Mouse (Mus musculus): ENCODE results near the gene Gm47791. TPM values are rescaled to one million over a fixed set of nuclear protein-coding genes. Genes with fewer than 3 reads are reported as not detected.

Gene Gm47791
- total RNA-seq, 2 experiments from 2014 or later, result not detected

DNA sequence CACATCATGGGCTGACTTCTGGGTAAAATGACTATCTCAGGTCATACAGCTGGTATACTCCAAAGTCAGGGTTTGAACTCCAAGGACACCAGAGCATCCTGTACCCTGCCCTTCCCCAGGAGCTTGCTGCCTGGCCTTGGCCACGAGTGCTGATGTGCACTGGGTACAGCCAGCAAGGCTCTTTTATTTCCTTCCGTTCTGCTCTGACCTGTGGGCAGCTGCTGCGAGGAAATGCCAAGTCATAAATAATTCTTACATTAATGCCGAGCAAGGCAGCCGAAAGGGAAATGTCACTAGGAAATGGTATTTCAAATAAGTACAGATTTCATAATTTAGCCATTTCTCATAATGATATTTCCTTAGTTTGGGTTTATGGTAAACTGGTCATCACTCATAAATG, 27.3 kb upstream of the Gm47791 start:
- no peak for TF ChIP-seq CTCF (conservative IDR thresholded peaks at IDR 0.05)
- DNase-seq (ENCODE audit: low spot score in 2 of 2), result no peak
- Histone ChIP-seq H3K27ac (no peak overlapping the region), H3K4me3 (no peak overlapping the region)

DNA sequence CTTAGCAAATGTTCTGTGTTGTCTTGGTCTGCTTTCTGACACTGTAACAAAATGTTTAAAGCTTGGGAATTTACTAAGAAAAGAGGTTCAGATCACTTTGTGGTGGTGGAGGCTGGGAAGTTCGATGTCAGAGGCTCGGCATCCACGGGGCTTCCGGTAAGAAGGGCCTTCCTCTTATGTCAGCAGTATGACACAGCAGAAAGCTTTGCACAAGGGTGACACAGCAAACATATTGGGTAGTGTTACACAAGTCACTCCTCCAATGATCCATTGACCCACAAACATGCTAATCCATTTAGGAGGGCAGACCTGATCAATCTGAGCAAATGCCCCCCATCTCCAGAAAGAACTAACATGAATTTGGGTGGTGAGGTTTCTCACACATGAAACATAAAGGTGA, 26.0 kb upstream of the Gm47791 start:
- H3K4me3 ChIP-seq, result no peak overlapping the region
- TF ChIP-seq CTCF (conservative IDR thresholded peaks at IDR 0.05), result no peak
- H3K27ac ChIP-seq, result no peak overlapping the region
- DNase-seq (ENCODE audit: low spot score in 2 of 2), result no peak

GRCm38 (mm10) chr1:82795702-82796443, 24.8 kb upstream of the Gm47791 start:
- Histone ChIP-seq H3K4me3 (no peak overlapping the region), H3K27ac (peak overlapping the region; percentile 1; the same call in 1 of the 2 replicates)
- TF ChIP-seq CTCF (conservative IDR thresholded peaks at IDR 0.05), result no peak
- DNase-seq (ENCODE audit: low spot score in 2 of 2), result no peak

DNA sequence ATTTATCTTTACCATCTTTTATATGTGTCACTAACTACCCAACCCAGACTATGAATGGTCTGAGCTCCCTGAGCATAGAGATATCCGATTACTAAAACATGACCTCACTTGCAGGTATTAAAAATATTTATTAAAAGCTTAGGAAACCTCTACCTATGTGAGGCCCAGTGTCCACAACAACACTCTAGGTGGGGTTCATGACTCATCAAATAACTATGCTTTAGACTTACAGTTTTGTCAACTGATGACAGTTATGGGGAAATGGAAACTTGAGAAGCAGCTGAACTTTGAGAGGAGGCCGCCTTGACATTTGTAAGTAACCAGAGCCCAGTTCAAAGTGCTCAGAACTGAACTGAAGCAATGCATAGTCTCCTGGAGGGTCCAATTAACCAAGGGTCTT, 24.2 kb upstream of the Gm47791 start:
- no peak overlapping the region for H3K4me3 ChIP-seq
- TF ChIP-seq CTCF (conservative IDR thresholded peaks at IDR 0.05), result no peak
- no peak for DNase-seq (ENCODE audit: low spot score in 2 of 2)
- 0 out of 2 replicates have a peak overlapping the region, but pooled peaks have one; percentile 1 for H3K27ac ChIP-seq

DNA sequence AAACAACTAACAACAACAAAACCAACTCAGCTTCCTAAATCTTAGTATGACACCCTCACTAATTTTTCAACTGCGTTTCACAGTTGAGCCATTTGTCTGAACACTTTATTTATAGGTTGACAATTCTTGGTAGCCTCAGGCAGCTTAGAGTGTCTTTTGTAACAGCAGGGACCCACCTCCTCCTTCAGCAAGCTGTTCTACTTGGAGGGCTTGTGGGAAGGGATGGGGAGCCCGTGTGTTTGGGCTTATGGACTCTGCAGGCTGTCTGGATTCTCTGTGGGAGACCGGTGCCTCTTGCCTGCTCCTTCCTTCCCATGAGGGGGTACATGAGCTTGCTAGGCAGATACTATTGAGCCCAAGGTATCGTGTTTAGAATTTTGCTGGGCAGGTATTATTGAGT, 22.9 kb upstream of the Gm47791 start:
- Histone ChIP-seq H3K27ac (0 out of 2 replicates have a peak overlapping the region, but pooled peaks have one; percentile 28), H3K4me3 (no peak overlapping the region)
- peak; percentile 48 to 55 for DNase-seq (ENCODE audit: low spot score in 2 of 2)
- TF ChIP-seq CTCF (conservative IDR thresholded peaks at IDR 0.05), result no peak

DNA sequence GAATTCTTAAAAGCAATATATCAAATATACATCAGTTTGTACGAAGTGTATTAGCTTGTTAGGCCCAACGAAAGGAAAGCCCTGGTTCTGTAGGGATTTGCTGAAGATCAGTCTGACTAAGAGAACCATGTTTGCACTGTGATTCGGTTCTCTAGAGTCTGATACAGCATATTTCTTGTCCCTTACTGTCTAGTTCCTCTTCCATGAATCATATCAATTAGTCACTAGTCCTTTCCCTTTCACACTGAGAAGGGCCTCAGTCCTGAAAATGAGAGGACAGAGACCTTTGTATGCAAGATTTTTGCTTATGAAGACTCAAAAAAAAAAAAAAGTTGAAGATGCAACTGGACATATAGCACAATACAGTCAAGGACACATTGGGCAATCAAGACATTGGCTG, 22.1 kb upstream of the Gm47791 start:
- Histone ChIP-seq H3K4me3 (no peak overlapping the region), H3K27ac (no peak overlapping the region)
- TF ChIP-seq CTCF (conservative IDR thresholded peaks at IDR 0.05), result no peak
- no peak for DNase-seq (ENCODE audit: low spot score in 2 of 2)

- no peak overlapping the region for H3K4me3 ChIP-seq
- no peak for TF ChIP-seq CTCF (conservative IDR thresholded peaks at IDR 0.05)
- H3K27ac ChIP-seq, result no peak overlapping the region
- no peak for DNase-seq (ENCODE audit: low spot score in 2 of 2)
Observed at GRCm38 (mm10) chr1:82792238-82792637, 21.2 kb upstream of the Gm47791 start.

- DNase-seq (ENCODE audit: low spot score in 2 of 2), result no peak
- no peak overlapping the region for H3K27ac ChIP-seq
- no peak overlapping the region for H3K4me3 ChIP-seq
- no peak for TF ChIP-seq CTCF (conservative IDR thresholded peaks at IDR 0.05)
Observed at GRCm38 (mm10) chr1:82791105-82791504, 20.1 kb upstream of the Gm47791 start.

DNA sequence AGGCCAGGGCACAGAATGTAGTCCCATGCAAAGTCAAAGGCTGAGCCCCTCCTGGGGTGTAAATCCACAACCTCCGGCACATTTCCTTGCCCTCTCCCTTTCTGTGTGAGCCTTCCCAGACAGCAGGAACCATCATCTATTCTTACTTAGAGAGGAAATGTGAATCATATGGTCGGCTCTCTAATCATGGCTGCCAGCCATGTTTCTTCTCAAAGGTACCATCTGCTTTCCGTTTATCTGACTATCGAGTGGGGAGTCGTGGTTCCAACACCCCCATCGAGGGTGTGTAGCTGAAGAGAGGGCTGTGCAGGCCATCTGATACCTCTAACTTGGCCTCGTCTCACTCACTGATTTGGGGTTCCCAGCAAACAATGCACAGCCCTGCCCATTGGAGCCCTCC, 17.0 kb upstream of the Gm47791 start:
- Histone ChIP-seq H3K27ac (peak overlapping the region; percentile 56), H3K4me3 (no peak overlapping the region)
- DNase-seq (ENCODE audit: low spot score in 2 of 2), result peak; percentile 58 to 79
- no peak for TF ChIP-seq CTCF (conservative IDR thresholded peaks at IDR 0.05)

GRCm38 (mm10) chr1:82787414-82787813, 16.4 kb upstream of the Gm47791 start:
- peak overlapping the region; percentile 56 for H3K27ac ChIP-seq
- peak; percentile 63 to 75 for DNase-seq (ENCODE audit: low spot score in 2 of 2)
- peak; percentile 89 for TF ChIP-seq CTCF (conservative IDR thresholded peaks at IDR 0.05)
- no peak overlapping the region for H3K4me3 ChIP-seq

- no peak overlapping the region for H3K27ac ChIP-seq
- TF ChIP-seq CTCF (conservative IDR thresholded peaks at IDR 0.05), result no peak
- DNase-seq (ENCODE audit: low spot score in 2 of 2), result no peak
- H3K4me3 ChIP-seq, result no peak overlapping the region
Observed at GRCm38 (mm10) chr1:82785546-82785945, 14.5 kb upstream of the Gm47791 start.

DNA sequence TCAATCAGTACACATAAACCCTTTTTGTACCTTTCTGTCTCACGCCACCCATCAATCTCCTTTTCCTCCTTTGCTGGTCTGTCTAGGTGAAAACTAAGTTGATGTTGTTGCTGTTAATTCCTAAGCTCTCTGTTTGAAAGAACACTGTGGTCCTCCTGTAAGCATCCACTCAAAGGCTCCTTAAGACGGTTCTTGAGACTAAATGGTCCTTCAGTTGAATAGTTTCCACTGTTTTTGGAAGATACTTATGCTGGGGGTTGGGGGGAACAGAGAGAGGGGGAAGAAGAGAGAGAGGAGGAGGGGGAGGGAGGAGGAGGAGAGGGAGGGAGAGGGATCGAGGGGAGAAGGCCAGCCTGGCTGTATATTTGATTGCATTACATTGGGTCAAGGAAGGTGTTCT, 12.5 kb upstream of the Gm47791 start:
- no peak for DNase-seq (ENCODE audit: low spot score in 2 of 2)
- no peak for TF ChIP-seq CTCF (conservative IDR thresholded peaks at IDR 0.05)

GRCm38 (mm10) chr1:82779388-82779966, 8.4 kb upstream of the Gm47791 start:
- no peak for DNase-seq (ENCODE audit: low spot score in 2 of 2)
- TF ChIP-seq CTCF (conservative IDR thresholded peaks at IDR 0.05), result no peak

More for the DNA sequence above, 12.5 kb upstream of the Gm47791 start:
- no peak overlapping the region for H3K4me3 ChIP-seq
- no peak overlapping the region for H3K27ac ChIP-seq

GRCm38 (mm10) chr1:82775293-82775692, 4.2 kb upstream of the Gm47791 start:
- no peak for TF ChIP-seq CTCF (conservative IDR thresholded peaks at IDR 0.05)
- H3K4me3 ChIP-seq, result no peak overlapping the region
- DNase-seq (ENCODE audit: low spot score in 2 of 2), result no peak
- no peak overlapping the region for H3K27ac ChIP-seq

More at GRCm38 (mm10) chr1:82779388-82779966, 8.4 kb upstream of the Gm47791 start:
- Histone ChIP-seq H3K4me3 (no peak overlapping the region), H3K27ac (no peak overlapping the region)

Data from layer of hippocampus, adult 2 months (tissue).